Mouse (Mus musculus): ENCODE measurements at regions not wholly inside any gene's neighbourhood (a gene's known extent, or its start where the extent isn't known, plus 50 kb on each side); places are given as distances from the start of the nearest gene placed in this dataset.

DNA sequence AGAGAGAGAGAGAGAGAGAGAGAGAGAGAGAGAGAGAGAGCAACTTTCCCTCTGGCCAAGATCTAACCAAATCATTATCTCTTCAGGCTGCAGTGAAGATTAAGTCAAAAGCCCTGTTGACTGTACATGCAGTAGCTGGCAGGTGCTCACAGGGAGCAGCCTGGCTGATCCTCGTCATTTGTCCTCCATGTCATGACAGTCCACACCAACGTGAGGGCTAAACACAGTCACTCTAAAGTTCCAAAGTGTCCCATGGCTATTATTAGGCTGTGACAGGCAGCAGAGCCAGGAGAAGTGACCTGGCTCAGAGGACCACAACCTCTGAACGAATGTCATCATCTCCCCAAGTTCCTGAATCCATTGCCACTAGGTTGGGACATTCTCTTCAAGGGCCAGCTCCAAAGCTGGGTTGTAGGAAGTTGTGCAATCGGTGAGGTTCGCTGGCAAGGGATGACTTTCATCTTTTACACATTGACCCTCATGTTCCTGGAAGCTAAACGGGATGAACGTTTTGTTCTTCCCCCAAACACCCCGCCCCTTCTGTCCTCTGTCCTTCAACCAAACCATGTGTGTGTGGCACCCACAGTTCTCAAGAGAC lies 138.4 kb downstream of the Tomm20 start:
- peak; percentile 69 for DNase-seq

DNA sequence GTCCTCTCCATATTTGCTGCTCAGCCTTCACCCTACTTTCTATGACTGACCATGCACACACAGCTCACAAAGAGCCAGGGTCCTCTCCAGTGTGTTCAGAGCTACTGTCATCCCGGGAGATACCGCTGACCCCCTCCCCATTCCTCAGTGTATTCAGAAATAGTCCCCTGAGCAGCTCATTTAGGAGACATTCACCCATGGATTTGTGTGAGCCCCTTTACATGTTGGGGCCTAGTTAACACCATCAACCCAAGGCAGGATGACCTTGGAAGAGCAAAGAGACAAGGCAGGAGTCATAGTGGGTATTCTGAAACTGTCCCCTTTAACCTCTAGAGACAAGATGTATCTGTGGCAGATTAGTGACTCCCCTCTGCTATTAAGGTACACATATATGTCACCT lies 139.1 kb downstream of the Tomm20 start:
- DNase-seq = no peak

DNA sequence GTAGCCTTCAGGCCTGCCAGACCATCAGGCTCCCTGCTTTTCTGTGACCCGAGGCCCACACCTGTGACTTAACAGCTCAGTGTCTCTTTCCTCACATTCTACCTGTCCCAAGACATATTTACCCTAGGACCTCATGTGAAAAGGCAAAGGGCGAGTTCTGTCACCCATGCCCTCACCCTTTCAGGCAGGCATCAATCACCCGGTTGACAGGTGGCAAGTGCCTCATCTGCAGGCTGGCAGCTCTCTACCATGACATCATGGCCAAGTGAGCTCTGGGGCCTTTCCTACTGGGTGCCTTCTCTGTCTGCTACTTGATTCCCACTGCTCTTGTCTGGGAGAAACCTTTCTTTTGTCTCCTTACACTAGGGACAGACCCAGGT lies 139.5 kb downstream of the Tomm20 start:
- no peak for DNase-seq

DNA sequence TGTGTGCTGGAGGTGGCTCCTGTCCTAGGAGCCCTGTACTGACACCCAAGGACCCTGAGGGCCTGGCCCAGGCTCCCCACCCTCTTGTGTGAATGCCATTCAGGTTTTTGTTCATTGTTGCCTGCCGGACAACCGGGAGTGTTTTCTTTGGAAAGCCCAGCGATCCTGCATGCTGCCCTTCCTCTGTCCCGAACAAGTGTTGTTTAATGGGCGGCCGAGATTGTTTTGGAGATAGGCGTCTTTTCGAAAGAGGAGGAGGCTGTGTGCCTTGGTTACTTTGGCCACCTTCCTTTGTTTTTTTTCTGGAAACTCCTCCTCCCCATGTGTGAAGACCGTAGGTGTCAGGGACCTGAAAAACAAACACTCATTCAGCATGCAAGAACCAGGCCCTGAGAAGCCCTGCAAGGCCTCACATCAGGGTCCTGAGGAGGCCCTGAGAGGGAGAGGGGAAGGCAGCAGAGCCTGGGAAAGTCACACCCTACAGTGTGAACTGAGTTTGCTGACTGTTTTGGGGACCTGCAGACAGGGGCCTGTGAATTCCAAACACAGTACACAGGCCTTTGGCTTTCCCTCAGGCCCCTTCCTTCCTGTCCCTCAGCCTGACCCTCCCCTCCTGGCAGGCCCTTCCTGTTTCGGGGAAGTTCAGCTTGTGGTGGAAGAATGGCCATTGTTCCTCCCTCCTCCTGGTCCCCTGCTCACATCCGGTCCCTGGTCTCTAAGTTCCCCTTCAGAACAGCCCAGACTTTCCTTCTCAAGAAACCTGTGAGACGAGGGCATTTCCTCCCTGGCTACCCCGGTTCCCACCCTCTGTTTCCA lies 140.1 kb downstream of the Tomm20 start:
- DNase-seq = peak; percentile 91

DNA sequence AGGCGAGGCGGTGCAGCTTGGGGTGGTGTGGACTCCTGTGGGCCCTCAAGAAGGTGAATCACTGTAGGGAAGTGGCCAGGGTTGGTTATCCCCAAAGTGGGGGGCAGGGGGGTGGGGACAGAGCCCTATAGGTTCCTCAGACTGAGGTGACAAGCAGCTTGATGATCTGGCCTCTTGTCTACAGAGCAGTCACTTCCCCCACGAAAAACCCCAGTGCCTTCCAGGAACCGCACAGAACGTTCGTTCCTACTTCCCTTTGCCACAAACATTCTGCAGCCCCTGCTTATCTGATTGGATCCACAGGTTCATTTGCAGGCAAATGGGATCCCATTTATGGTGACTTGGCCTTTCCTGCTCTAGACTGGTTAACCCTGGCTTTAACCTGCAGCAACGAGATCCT lies 141.5 kb downstream of the Tomm20 start:
- DNase-seq = no peak

GRCm38 (mm10) chr8:126802641-126803040 lies 143.0 kb downstream of the Tomm20 start:
- no peak for DNase-seq

- no peak for DNase-seq
Observed at GRCm38 (mm10) chr8:126800976-126801375, 144.7 kb downstream of the Tomm20 start.

DNA sequence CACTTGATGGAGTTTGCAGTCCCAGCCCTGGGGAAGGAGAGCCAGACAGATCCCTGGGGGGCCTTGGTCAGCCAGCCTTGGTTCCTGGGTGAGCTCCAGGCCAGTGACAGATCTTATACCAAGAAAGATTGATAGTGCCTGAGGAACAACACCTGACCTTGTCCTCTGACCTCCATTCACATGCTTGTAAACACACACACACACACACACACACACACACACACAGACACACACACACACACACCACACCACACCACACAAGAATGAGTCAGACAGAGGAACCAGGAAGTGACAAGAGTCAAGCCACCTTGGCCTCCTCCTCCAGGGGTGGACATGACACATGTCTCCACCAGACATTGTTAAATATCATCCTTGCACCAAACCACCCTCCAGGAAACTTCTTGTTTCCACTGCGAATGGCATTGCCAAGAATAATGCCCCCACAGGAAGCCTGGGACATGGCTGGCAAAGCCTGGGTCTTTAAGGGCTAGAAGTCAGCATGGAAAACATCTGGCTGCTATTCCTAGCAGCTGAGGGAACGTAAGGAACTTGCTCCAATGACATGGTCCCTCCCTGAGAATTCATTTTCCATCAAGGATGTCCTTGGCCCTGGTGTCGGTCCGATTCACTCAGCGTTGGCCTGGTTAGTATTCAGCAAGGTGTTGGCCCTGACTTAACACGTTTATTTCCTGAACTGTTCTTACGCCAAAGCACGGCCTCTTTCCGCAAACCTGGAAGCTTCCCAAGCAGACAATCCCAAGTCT lies 147.9 kb downstream of the Tomm20 start:
- peak; percentile 51 for DNase-seq

- DNase-seq = no peak
Observed at GRCm38 (mm10) chr8:126793657-126794056, 152.0 kb downstream of the Tomm20 start.

DNA sequence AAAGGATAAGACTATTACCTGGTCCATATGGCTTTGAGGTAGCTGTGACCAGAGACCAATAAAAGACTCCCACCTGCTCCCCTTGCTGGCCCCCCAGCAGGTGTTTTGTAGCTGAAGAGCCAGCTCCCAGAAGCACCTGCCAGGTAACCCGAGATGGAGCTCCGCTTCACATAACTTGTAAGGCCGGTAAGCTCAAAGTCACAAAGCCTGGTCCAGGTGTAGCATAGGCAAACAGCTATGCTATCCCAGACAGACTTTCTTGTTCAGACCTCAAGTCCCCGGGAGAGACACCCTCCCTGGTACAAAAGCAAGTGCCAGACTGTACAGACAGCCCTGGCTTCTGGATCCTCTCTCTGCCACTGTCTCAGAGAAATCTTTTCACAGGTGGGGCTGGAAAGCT lies 154.6 kb downstream of the Tomm20 start:
- no peak for DNase-seq

DNA sequence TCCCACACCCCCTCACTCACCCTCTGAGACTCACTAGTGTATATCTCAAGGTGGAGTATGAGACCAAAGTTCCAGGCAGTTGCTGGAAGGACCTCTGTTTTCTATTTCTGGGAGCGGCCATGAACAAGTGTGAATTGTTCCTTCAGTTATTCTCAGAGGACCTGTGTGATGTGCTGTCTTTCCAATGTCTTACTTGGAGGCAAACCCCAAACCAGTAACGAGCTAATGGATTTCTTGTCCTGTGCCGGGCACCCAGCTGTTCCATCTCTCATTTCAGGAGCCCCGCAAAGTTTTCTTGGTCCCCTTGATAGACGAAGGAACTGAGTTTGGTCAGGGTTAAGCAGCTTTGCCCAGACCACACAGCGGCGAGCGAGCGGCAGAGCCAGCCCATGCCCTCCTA lies 155.4 kb downstream of the Tomm20 start:
- no peak for DNase-seq

- peak; percentile 44 for DNase-seq
Observed at GRCm38 (mm10) chr8:126789076-126789475, 156.6 kb downstream of the Tomm20 start.

GRCm38 (mm10) chr8:126788669-126789068 lies 157.0 kb downstream of the Tomm20 start:
- DNase-seq = no peak

DNA sequence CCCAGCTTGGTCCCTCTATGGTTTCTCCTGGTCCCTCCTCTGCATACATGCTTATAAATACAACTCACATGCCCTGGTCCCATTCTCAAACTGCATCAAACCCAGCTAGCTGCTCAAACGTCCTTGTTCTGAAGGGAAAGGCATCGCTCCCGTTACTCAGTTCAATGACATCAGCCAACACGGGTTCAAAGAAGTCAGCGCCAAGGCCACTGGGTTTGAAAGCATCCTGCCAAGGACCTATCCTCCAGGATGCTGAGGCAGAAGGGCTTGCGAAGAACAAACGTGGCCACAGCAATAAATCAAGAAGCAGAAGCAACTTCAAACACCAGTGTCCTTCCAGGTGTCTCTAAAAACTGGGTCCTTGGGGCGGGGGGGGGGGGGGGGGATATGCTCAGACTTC lies 158.2 kb downstream of the Tomm20 start:
- DNase-seq = no peak

DNA sequence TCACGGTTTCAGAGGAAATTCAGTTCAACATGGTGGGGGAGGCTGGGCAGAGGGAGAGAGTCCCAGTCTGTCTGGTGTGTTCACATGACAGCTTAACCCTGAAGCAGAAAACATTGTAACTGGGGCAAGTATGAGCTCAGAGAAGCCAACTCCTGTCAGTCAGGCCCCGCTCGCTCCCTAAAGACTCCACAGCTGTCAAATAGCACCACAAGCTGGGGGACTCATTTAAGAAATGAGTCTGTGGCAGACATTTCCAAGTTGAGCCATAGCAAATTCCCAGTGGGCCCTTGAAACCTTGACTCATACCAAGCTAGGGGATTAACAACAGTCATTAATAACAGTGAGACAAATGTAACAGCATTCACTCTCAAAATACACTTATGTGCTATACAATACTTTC lies 160.4 kb downstream of the Tomm20 start:
- DNase-seq = no peak

GRCm38 (mm10) chr8:126784604-126785003 lies 161.0 kb downstream of the Tomm20 start:
- no peak for DNase-seq

- DNase-seq = peak; percentile 71
Observed at GRCm38 (mm10) chr8:126783703-126784440, 161.8 kb downstream of the Tomm20 start.

DNA sequence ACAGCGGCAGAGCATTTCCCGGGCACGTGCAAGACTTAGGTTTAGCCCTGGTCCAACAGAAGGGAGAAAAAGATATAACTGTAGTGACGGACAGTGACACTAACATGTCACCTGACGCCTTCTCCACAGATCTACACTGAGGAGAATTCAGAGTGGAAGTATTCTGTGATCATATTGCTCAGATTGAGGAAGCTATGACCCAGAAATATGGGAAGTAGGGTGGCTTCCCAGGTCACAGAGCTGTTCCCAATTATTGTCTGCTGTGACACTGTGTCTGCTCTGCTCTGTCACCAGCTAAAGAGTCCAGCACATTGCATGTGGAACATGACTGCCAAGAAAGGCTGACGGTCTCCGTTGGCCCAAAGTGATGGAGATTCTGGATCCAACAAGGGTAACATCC lies 167.0 kb downstream of the Tomm20 start:
- DNase-seq = peak; percentile 50

DNA sequence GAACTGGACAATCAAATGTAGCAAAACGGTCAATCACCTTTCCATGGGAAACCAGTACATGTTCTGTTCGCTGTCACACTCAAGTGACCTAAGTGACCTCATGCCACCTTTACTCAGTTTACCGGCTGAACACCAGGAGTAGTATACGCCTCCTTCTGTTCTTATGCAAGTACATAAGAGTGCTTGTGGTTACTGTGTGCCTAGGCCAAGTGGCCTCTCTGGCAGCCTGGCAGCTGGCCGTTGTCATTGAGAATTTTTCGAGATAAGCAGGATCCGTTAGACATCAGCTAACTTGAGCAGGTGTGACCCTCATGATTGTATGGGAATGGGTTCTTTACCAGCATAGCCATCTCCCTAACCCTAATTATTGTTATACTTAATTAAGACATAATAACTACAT lies 167.5 kb downstream of the Tomm20 start:
- no peak for DNase-seq

GRCm38 (mm10) chr8:126776605-126777469 lies 168.8 kb downstream of the Tomm20 start:
- no peak for DNase-seq

DNA sequence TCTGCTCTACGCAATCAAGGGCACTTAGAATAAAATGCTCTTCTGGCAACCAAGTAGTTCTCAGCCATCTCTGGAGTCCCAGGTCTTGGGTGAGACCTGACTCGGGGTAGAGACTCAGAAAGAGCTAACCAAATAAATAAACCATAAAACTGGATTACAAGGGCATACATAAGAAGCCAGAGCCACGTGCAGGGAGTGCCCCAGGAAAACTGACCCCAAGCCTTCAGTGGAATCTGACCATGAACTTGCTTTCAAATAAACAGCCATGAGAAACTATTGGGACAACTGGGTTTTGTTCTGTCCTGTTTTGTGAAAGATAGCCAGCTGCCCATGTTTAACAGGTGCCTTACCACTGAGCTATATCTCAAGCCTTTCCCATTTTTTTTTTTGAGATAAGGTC lies 170.3 kb downstream of the Tomm20 start:
- DNase-seq = no peak

DNA sequence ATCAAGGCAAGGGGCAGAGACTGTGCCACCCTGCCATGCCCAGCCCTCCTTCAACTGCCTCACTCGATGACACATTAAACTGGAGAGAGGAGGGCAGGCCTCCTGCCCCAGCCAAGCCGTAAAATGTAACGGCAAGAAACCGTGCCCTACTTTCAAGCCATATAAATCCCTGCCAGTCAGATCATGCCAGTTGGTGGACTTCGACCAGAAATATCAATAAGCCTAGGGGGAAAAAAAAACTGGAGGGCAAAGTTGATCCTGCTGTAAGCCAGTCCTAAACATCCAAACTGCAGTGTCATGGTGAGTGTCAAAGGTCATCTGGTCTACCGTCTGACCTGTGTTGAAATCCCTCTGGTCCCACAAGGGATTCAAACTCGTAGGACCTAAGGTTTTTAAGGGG lies 170.8 kb downstream of the Tomm20 start:
- no peak for DNase-seq

Measured in lung, postnatal 10 days (tissue).